Mouse (Mus musculus): Measurements from ENCODE around the gene Kif16b.

DNA sequence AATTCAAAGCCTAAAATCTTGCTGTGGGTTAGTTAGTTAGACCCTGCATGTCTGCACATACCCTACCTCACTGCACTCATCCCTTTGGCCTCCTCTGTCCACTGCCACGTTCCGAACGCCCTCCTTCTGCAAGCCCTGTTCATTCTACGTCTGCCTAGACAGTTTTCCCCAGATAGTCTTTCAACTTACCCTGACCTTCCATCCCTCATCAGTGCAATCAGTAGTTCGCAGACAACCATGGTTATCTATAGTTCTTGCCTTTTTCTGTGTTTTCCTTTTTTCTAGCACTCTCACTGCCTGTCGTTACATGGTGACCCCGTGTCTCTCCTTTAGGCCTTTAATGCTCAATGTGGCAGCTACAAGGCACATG is 17.7 kb downstream of the Kif16b start:
- no peak for TF ChIP-seq CTCF (IDR thresholded peaks at IDR 0.05; ENCODE audit: borderline replicate concordance, extremely low read depth, insufficient read depth, insufficient read length)
- no peak for TF ChIP-seq POLR2A (IDR thresholded peaks at IDR 0.05; ENCODE audit: borderline replicate concordance, extremely low read depth, insufficient read depth, insufficient read length, poor library complexity, severe bottlenecking)

All from brain, embryonic 14.5 days (tissue).